Mouse (Mus musculus): ENCODE measurements around the gene Hcn3.

DNA sequence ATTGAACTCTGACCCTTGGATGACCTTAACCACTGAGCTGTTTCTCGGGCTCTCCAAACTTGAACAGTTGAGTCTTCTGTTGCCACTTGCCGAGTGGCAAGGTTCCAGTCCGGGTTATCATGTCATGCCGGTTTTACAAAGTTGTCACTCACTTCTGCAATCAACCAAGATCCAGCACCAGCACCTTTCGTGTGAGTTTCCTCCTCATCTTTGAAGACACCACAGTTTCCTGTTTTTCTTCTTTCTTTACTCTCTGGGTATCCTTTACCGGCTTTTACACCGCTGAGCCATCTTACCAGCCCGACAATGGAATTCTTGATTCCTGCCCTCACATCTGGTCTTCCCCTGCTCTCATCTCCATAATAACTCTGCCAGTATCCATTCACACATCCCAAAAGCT lies 30.4 kb upstream of the Hcn3 start:
- TF ChIP-seq CTCF (IDR thresholded peaks at IDR 0.05; ENCODE audit: low read depth, low read length) (no peak), POLR2A (IDR thresholded peaks at IDR 0.05; ENCODE audit: borderline replicate concordance, low read depth, low read length) (no peak)
